In genomic region chr14:56775416-56775815, GRCm38 (mm10) we compare ENCODE assay signal across 10 mouse cellular contexts. TPM values are rescaled to one million over a fixed set of nuclear protein-coding genes. Genes with fewer than 3 reads are reported as not detected.
DNase-seq lines count a peak whose midpoint lies in the region; ATAC-seq and TF ChIP-seq lines count a peak whose summit lies in the region.
"Had no signal": no experiment of that assay in that cellular context is flagged by ENCODE, and none has a peak within 500 bp of the region (broad histone marks: within the 10 kb centered on the region; RNA-seq: fewer than 3 reads in every experiment).

No protein-coding gene starts in this region.

- H3K9me3 ChIP-seq in heart, embryonic 14.5 days (ENCODE audit: control insufficient read depth, low read length) = no peaks in the 10 kb centered on the region
- no peaks in the 10 kb centered on the region for H3K9me3 ChIP-seq in hindbrain, embryonic 15.5 days
- H3K9me3 ChIP-seq in midbrain, embryonic 14.5 days (ENCODE audit: control insufficient read depth, low read length) = no peaks in the 10 kb centered on the region

- no peaks in the 10 kb centered on the region for H3K27me3 ChIP-seq in heart, embryonic 14.5 days (ENCODE audit: control insufficient read depth, insufficient read depth, low read length)
- H3K27me3 ChIP-seq in heart, adult 2 months (ENCODE audit: control insufficient read depth, insufficient read depth, low read length) = no peaks in the 10 kb centered on the region
- H3K27me3 ChIP-seq in hindbrain, embryonic 15.5 days = no peaks in the 10 kb centered on the region
- H3K27me3 ChIP-seq in midbrain, embryonic 14.5 days (ENCODE audit: control insufficient read depth, insufficient read depth, low read length) = no peaks in the 10 kb centered on the region

- no peak overlapping the region for H3K9ac ChIP-seq in heart, embryonic 14.5 days (ENCODE audit: low read length)
- no peak overlapping the region for H3K9ac ChIP-seq in heart, adult 2 months (ENCODE audit: low read depth, low read length)
- no peak overlapping the region for H3K9ac ChIP-seq in hindbrain, embryonic 15.5 days
- H3K9ac ChIP-seq in midbrain, embryonic 14.5 days (replicated peaks; ENCODE audit: low read length) = no peak overlapping the region

- no peak overlapping the region for H3K27ac ChIP-seq in heart, embryonic 14.5 days (replicated peaks in 1 of 2; ENCODE audit: control insufficient read depth in 1 of 2, insufficient read depth in 1 of 2, low read depth in 2 of 2, low read length in 2 of 2)
- no peak overlapping the region for H3K27ac ChIP-seq in heart, adult 2 months
- no peak overlapping the region for H3K27ac ChIP-seq in hindbrain, embryonic 15.5 days (replicated peaks)
- no peak overlapping the region for H3K27ac ChIP-seq in midbrain, embryonic 14.5 days (replicated peaks; ENCODE audit: low read depth, low read length)

- H3K79me2 ChIP-seq in heart, adult 2 months (replicated peaks; ENCODE audit: control insufficient read depth, insufficient read depth, low read length) = peaks cover 4% of the 10 kb centered on the region; the same call in 1 of the 2 replicates

- peaks cover 19% of the 10 kb centered on the region for H3K36me3 ChIP-seq in heart, embryonic 14.5 days (ENCODE audit: control insufficient read depth, insufficient read depth, low read length)
- H3K36me3 ChIP-seq in heart, adult 2 months (ENCODE audit: control insufficient read depth, insufficient read depth, low read length) = peaks cover 5% of the 10 kb centered on the region; the same call in 1 of the 2 replicates
- peaks cover 16% of the 10 kb centered on the region for H3K36me3 ChIP-seq in hindbrain, embryonic 15.5 days
- peaks cover 18% of the 10 kb centered on the region for H3K36me3 ChIP-seq in midbrain, embryonic 14.5 days (ENCODE audit: control insufficient read depth, insufficient read depth, low read length)

- peaks cover 2 to 21% of the 10 kb centered on the region in 2 experiments; a peak in 3 of 4 replicates for H3K4me1 ChIP-seq in heart, embryonic 14.5 days (ENCODE audit: control insufficient read depth in 2 of 2, insufficient read depth in 2 of 2, low read length in 2 of 2)
- peaks cover 5% of the 10 kb centered on the region; the same call in 1 of the 2 replicates for H3K4me1 ChIP-seq in heart, adult 2 months (ENCODE audit: control insufficient read depth, insufficient read depth, low read length)
- H3K4me1 ChIP-seq in hindbrain, embryonic 15.5 days (replicated peaks) = peaks cover 39% of the 10 kb centered on the region
- H3K4me1 ChIP-seq in midbrain, embryonic 14.5 days (ENCODE audit: control insufficient read depth, insufficient read depth, low read length) = peaks cover 19% of the 10 kb centered on the region

- WGBS in heart, embryonic 14.5 days = 70% methylated on average over 4 of the region's 4 CpGs
- WGBS in heart, adult 2 months = 53% methylated on average over 4 of the region's 4 CpGs
- WGBS in hindbrain, embryonic 15.5 days = 78% methylated on average over 4 of the region's 4 CpGs
- WGBS in midbrain, embryonic 14.5 days = 81% methylated on average over 4 of the region's 4 CpGs

- no peak for DNase-seq in heart, adult 2 months
- DNase-seq in brain, adult 2 months (ENCODE audit: low read depth, low spot score) = peak; percentile 50
- DNase-seq in midbrain, embryonic 14.5 days = no peak
- DNase-seq in layer of hippocampus, adult 9-10 months (ENCODE audit: low spot score) = no peak
- DNase-seq in kidney, postnatal 25 days = no peak
- no peak for DNase-seq in left cerebral cortex, postnatal 4 days
- DNase-seq: retina, postnatal 1 day had no signal

- peak overlapping the region in 1 of 2 experiments; percentile 97; a peak in 1 of 4 replicates for H3K4me3 ChIP-seq in heart, embryonic 14.5 days (ENCODE audit: control insufficient read depth in 1 of 2, insufficient read depth in 1 of 2, low read depth in 1 of 2, low read length in 2 of 2)
- no peak overlapping the region for H3K4me3 ChIP-seq in heart, adult 2 months
- H3K4me3 ChIP-seq in hindbrain, embryonic 15.5 days = peak overlapping the region; percentile 24
- H3K4me3 ChIP-seq in midbrain, embryonic 14.5 days (replicated peaks; ENCODE audit: low read depth, low read length) = peak overlapping the region; percentile 94; the same call in 1 of the 2 replicates

- intact Hi-C loops in heart, adult 2 months (cut with DNase I) = loop anchor here (10.0 kb wide), 1 partner anchor 201 kb away; the partner anchor contains the start of genes Cenpj and Parp4
- intact Hi-C loops in left cerebral cortex, postnatal 4 days (cut with DNase I) = no loop called here

- TF ChIP-seq EP300 in heart, adult 2 months (IDR thresholded peaks at IDR 0.05; ENCODE audit: insufficient read depth, low read depth, low read length) = no peak

- H3K4me2 ChIP-seq in heart, embryonic 14.5 days (ENCODE audit: low read length) = peak overlapping the region; percentile 69
- H3K4me2 ChIP-seq in hindbrain, embryonic 15.5 days = peak overlapping the region; percentile 64
- peak overlapping the region; percentile 73 for H3K4me2 ChIP-seq in midbrain, embryonic 14.5 days (ENCODE audit: low read length)

- TF ChIP-seq CTCF in heart, adult 2 months (IDR thresholded peaks at IDR 0.05) = no peak

- TF ChIP-seq POLR2A in heart, adult 2 months (IDR thresholded peaks at IDR 0.05; ENCODE audit: insufficient read depth, low read depth, low read length) = no peak

- no peak for ATAC-seq in heart, embryonic 14.5 days (ENCODE audit: insufficient number of reproducible peaks, insufficient read depth, low FRiP score, low read depth)
- no peak for ATAC-seq in hindbrain, embryonic 15.5 days (ENCODE audit: low FRiP score, low read depth)
- no peak for ATAC-seq in midbrain, embryonic 14.5 days (ENCODE audit: low FRiP score, low TSS enrichment)
- ATAC-seq: CD4-positive, CD25-positive, alpha-beta regulatory T cell, adult 4 months had no signal

RNA-seq across cellular contexts. Expression of gene Pspc1, which starts 2.7 kb away (rescaled TPM):
- polyA plus RNA-seq in heart, embryonic 14.5 days (2014; fragmentation: Nextera tagmentation; extraction: Ambion mirVana) = 27.7 and 30.0 TPM in 2 replicates
- 10 to 100 TPM; 14.1 to 15.1 TPM for total RNA-seq in heart, adult 2 months (2021)
- polyA plus RNA-seq in heart, adult 2 months (2012; rRNA removed) = 3.2 and 4.1 TPM in 2 replicates
- 35.3 and 38.9 TPM in 2 replicates for polyA plus RNA-seq in hindbrain, embryonic 15.5 days (2015; fragmentation: Nextera tagmentation; extraction: Ambion mirVana)
- polyA plus RNA-seq in midbrain, embryonic 14.5 days (2014; fragmentation: Nextera tagmentation; extraction: Ambion mirVana) = 60.7 and 65.5 TPM in 2 replicates
- total RNA-seq in left cerebral cortex, postnatal 4 days (2021) = 10 to 100 TPM; 89.8 to 92.5 TPM

RNA-seq across cellular contexts. Expression of gene Zmym5, which starts 36.1 kb away (rescaled TPM):
- polyA plus RNA-seq in heart, embryonic 14.5 days (2014; fragmentation: Nextera tagmentation; extraction: Ambion mirVana) = 14.3 and 16.4 TPM in 2 replicates
- 10 to 100 TPM; 19.2 to 21.6 TPM for total RNA-seq in heart, adult 2 months (2021)
- 5.4 and 11.3 TPM in 2 replicates for polyA plus RNA-seq in heart, adult 2 months (2012; rRNA removed)
- 29.9 and 30.4 TPM in 2 replicates for polyA plus RNA-seq in hindbrain, embryonic 15.5 days (2015; fragmentation: Nextera tagmentation; extraction: Ambion mirVana)
- polyA plus RNA-seq in midbrain, embryonic 14.5 days (2014; fragmentation: Nextera tagmentation; extraction: Ambion mirVana) = 31.5 and 34.7 TPM in 2 replicates
- total RNA-seq in left cerebral cortex, postnatal 4 days (2021) = 10 to 100 TPM; 32.9 to 35.8 TPM
